Mouse (Mus musculus) liver, embryonic 14.5 days (tissue): ENCODE data around the gene Wnt2.

Experiments used
- CTCF ChIP-seq: IDR thresholded peaks from 2 replicates; pipeline ENCODE4 v1.5.1; 2016; ENCODE audit warnings: antibody characterized with exemption, low read depth, control low read depth
- EP300 ChIP-seq: IDR thresholded peaks from 2 replicates; pipeline ENCODE4 v1.6.1; 2016; ENCODE audit warnings: antibody characterized with exemption, low read depth

DNA sequence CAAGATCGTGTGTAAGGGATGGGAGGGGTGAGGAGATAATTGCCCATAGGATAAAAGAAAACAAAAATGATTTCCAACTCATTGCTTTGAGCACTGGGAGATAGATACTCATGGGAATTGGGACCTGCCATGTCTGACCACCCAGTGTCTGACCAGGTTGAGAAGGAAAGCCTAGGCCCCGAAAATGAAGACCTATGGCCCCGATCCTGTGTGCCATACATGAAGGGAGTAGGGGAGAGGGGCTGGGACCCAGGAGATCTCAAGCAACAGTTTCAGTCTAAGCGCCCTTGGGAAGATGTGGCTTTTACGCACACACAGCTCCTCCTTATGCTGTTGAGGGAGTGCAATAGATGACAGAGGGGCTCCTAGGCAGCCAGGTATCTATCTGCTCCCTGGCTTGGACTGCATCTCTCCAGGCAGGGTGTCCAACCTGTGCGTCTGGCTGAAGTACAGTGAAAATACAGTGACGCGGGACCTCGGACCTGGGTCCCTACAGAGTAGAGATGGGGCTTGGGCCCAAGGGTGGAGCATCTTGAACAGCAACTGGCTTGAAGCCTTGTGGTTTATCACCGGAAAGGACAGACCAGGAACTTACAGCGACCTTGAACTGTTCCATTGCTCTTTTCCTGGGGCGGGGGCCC, 603 bp upstream of the Wnt2 start:
- no peak for TF ChIP-seq CTCF
- TF ChIP-seq EP300, result no peak
